Mouse (Mus musculus): ENCODE data around the gene B3gnt3. TPM values are rescaled to one million over a fixed set of nuclear protein-coding genes. Genes with fewer than 3 reads are reported as not detected.
A peak's percentile ranks its signal among the peaks of the same experiment; 100 is the strongest.

The B3gnt3 gene
- polyA plus RNA-seq, 1 experiment from 2014 or later, result 0.36 TPM

- no peaks in the 10 kb centered on the region for H3K9me3 ChIP-seq (ENCODE audit: control insufficient read depth, low read length)
- H3K4me1 ChIP-seq (replicated peaks; ENCODE audit: control insufficient read depth, insufficient read depth, low read length), result no peaks in the 10 kb centered on the region
- 54% methylated on average over 3 of the region's 3 CpGs for WGBS
- H3K9ac ChIP-seq (ENCODE audit: low read depth, low read length), result no peak overlapping the region
- H3K4me3 ChIP-seq (ENCODE audit: low read depth, low read length), result no peak overlapping the region
- no peak overlapping the region for H3K4me2 ChIP-seq (replicated peaks; ENCODE audit: low read depth, low read length)
- ATAC-seq (ENCODE audit: low FRiP score) (no peak), DNase-seq (ENCODE audit: low spot score) (no peak)
- no peak overlapping the region for H3K27ac ChIP-seq (ENCODE audit: low read depth, low read length)
- no peaks in the 10 kb centered on the region for H3K36me3 ChIP-seq (ENCODE audit: control insufficient read depth, insufficient read depth, low read length)
- no peaks in the 10 kb centered on the region for H3K27me3 ChIP-seq (ENCODE audit: control insufficient read depth, insufficient read depth, low read length)
Observed at GRCm38 (mm10) chr8:71731652-71732230, 30.2 kb upstream of the B3gnt3 start.

- no peaks in the 10 kb centered on the region for H3K36me3 ChIP-seq (ENCODE audit: control insufficient read depth, insufficient read depth, low read length)
- H3K4me2 ChIP-seq (replicated peaks; ENCODE audit: low read depth, low read length), result peak overlapping the region; percentile 55
- no peaks in the 10 kb centered on the region; the same call in 1 of the 2 replicates for H3K27me3 ChIP-seq (ENCODE audit: control insufficient read depth, insufficient read depth, low read length)
- ATAC-seq (ENCODE audit: low FRiP score) (peak; percentile 7; the same call in 1 of the 2 replicates), DNase-seq (ENCODE audit: low spot score) (no peak)
- H3K9me3 ChIP-seq (ENCODE audit: control insufficient read depth, low read length), result no peaks in the 10 kb centered on the region
- H3K9ac ChIP-seq (ENCODE audit: low read depth, low read length), result no peak overlapping the region
- 6% methylated on average over 14 of the region's 16 CpGs for WGBS
- 0 out of 2 replicates have a peak, but pooled peaks cover 8% of the 10 kb centered on the region for H3K4me1 ChIP-seq (replicated peaks; ENCODE audit: control insufficient read depth, insufficient read depth, low read length)
- peak overlapping the region; percentile 22 for H3K4me3 ChIP-seq (ENCODE audit: low read depth, low read length)
- peak overlapping the region; percentile 6; the same call in 1 of the 2 replicates for H3K27ac ChIP-seq (ENCODE audit: low read depth, low read length)
Observed at GRCm38 (mm10) chr8:71728826-71729620, 27.4 kb upstream of the B3gnt3 start.

DNA sequence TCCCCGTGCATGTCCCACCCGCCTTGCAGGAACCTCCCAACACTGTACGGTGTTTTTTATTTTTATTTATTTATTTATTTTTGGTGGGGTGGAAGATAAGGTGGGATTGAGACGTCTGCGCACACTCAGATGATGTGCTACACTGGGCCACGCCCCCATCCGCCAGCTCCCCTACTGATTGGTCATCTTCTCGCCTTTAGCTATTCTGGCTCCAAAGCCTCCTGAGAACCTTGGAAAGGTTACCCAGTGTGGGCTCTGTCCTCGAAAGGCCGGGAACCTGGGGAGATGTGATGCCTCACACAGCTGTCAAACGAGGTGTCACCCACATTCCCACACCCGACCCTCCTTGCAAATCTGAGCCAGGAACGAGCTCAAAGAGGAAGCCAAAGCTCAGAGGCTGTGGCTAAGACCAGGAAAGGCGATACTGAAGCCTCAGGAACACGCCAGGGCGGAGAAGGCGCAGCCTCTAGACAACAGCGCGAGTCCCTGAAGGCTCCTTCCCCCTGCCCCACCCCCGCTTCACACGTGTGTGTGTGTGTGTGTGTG, 26.7 kb upstream of the B3gnt3 start:
- Histone ChIP-seq H3K9ac (ENCODE audit: low read depth, low read length) (peak overlapping the region; percentile 45; the same call in 1 of the 2 replicates), H3K27ac (ENCODE audit: low read depth, low read length) (peak overlapping the region; percentile 33; the same call in 1 of the 2 replicates), H3K4me2 (replicated peaks; ENCODE audit: low read depth, low read length) (peak overlapping the region; percentile 55), H3K36me3 (ENCODE audit: control insufficient read depth, insufficient read depth, low read length) (no peaks in the 10 kb centered on the region), H3K4me1 (replicated peaks; ENCODE audit: control insufficient read depth, insufficient read depth, low read length) (0 out of 2 replicates have a peak, but pooled peaks cover 8% of the 10 kb centered on the region), H3K9me3 (ENCODE audit: control insufficient read depth, low read length) (no peaks in the 10 kb centered on the region), H3K27me3 (ENCODE audit: control insufficient read depth, insufficient read depth, low read length) (no peaks in the 10 kb centered on the region; the same call in 1 of the 2 replicates), H3K4me3 (ENCODE audit: low read depth, low read length) (peak overlapping the region; percentile 22)
- ATAC-seq (ENCODE audit: low FRiP score) (peak; percentile 23), DNase-seq (ENCODE audit: low spot score) (peak; percentile 59)
- WGBS, result 6% methylated on average over 19 of the region's 21 CpGs

GRCm38 (mm10) chr8:71725122-71725924, 23.7 kb upstream of the B3gnt3 start, which contains the start of gene Fcho1:
Fcho1 (minus strand) TSS chr8:71725716.
- ATAC-seq (ENCODE audit: low FRiP score) (peak; percentile 81), DNase-seq (ENCODE audit: low spot score) (peak; percentile 87)
- H3K4me3 ChIP-seq (ENCODE audit: low read depth, low read length), result peak within 1 kb of the TSS; percentile 70
- H3K4me1 ChIP-seq (replicated peaks; ENCODE audit: control insufficient read depth, insufficient read depth, low read length), result peaks cover 14% of the 10 kb centered on the region
- H3K27me3 ChIP-seq (ENCODE audit: control insufficient read depth, insufficient read depth, low read length), result no peaks in the 10 kb centered on the region; the same call in 1 of the 2 replicates
- H3K9me3 ChIP-seq (ENCODE audit: control insufficient read depth, low read length), result no peaks in the 10 kb centered on the region
- no peaks in the 10 kb centered on the region for H3K36me3 ChIP-seq (ENCODE audit: control insufficient read depth, insufficient read depth, low read length)
- H3K4me2 ChIP-seq (replicated peaks; ENCODE audit: low read depth, low read length), result peak within 1 kb of the TSS; percentile 80
- WGBS, result under 1% methylated on average over 50 of the region's 54 CpGs
- no peak within 1 kb of the TSS for H3K27ac ChIP-seq (ENCODE audit: low read depth, low read length)
- H3K9ac ChIP-seq (ENCODE audit: low read depth, low read length), result peak within 1 kb of the TSS; percentile 57

DNA sequence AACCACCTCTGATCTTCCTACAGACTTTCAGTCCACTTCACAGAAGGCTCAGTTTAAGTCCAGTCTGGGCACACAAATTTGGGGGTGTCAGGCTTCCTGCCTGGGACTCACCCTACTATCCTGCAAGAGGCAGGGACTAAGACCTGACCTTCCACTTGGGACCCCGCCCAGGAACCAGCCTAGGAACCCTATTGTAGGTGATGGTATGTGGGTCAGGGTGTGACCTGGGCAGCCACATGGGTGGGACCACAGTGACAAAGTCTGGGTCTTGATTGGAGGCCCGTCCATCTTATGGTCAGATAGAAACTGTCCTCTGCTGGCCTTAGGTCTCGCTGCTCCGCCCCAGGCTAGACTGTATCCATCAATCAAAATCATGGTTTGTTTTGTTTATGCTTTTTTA, 22.8 kb upstream of the B3gnt3 start:
- Histone ChIP-seq H3K4me2 (replicated peaks; ENCODE audit: low read depth, low read length) (no peak overlapping the region), H3K27me3 (ENCODE audit: control insufficient read depth, insufficient read depth, low read length) (no peaks in the 10 kb centered on the region; the same call in 1 of the 2 replicates), H3K36me3 (ENCODE audit: control insufficient read depth, insufficient read depth, low read length) (no peaks in the 10 kb centered on the region), H3K27ac (ENCODE audit: low read depth, low read length) (no peak overlapping the region), H3K4me1 (replicated peaks; ENCODE audit: control insufficient read depth, insufficient read depth, low read length) (peaks cover 22% of the 10 kb centered on the region), H3K4me3 (ENCODE audit: low read depth, low read length) (no peak overlapping the region), H3K9me3 (ENCODE audit: control insufficient read depth, low read length) (no peaks in the 10 kb centered on the region), H3K9ac (ENCODE audit: low read depth, low read length) (no peak overlapping the region)
- 59% methylated on average over 4 of the region's 4 CpGs for WGBS
- ATAC-seq (ENCODE audit: low FRiP score) (no peak), DNase-seq (ENCODE audit: low spot score) (no peak)

DNA sequence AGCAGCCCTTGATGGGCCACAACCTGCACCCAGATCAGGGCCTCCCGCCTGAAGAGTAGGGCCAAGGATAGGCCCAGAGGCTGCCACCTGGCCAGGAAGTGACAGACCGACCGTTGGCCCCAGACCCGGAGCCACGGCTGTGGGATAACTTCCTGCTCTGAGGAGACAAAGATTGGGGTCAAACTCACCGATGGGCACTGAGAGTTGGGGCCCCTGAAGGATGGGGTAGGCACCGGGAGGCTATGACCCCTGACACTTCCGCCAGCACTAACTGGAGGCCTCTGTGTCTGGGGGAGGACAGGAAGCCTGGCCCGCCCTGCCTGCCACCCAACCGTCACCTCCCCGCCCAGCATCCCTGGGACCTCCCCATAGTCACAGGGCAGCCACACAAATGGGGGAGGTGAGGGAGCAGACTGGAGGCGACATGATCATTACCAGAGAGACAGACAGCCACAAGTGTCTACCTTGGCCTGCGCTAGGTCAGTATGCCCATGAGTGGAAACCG, 21.5 kb upstream of the B3gnt3 start:
- ATAC-seq (ENCODE audit: low FRiP score), result no peak
- Histone ChIP-seq H3K4me3 (ENCODE audit: low read depth, low read length) (no peak overlapping the region), H3K4me2 (replicated peaks; ENCODE audit: low read depth, low read length) (no peak overlapping the region), H3K9ac (ENCODE audit: low read depth, low read length) (no peak overlapping the region), H3K36me3 (ENCODE audit: control insufficient read depth, insufficient read depth, low read length) (no peaks in the 10 kb centered on the region), H3K4me1 (replicated peaks; ENCODE audit: control insufficient read depth, insufficient read depth, low read length) (peaks cover 26% of the 10 kb centered on the region), H3K9me3 (ENCODE audit: control insufficient read depth, low read length) (no peaks in the 10 kb centered on the region), H3K27ac (ENCODE audit: low read depth, low read length) (no peak overlapping the region), H3K27me3 (ENCODE audit: control insufficient read depth, insufficient read depth, low read length) (no peaks in the 10 kb centered on the region; the same call in 1 of the 2 replicates)
- no peak for DNase-seq (ENCODE audit: low spot score)
- WGBS, result 71% methylated on average over 14 of the region's 14 CpGs

GRCm38 (mm10) chr8:71719928-71720457, 18.4 kb upstream of the B3gnt3 start:
- peak; percentile 83 for ATAC-seq (ENCODE audit: low FRiP score)
- no peak overlapping the region for H3K4me3 ChIP-seq (ENCODE audit: low read depth, low read length)
- WGBS, result 27% methylated on average over 7 of the region's 7 CpGs

GRCm38 (mm10) chr8:71719218-71719617, 17.6 kb upstream of the B3gnt3 start:
- no peaks in the 10 kb centered on the region for H3K36me3 ChIP-seq (ENCODE audit: control insufficient read depth, insufficient read depth, low read length)
- no peak overlapping the region for H3K9ac ChIP-seq (ENCODE audit: low read depth, low read length)
- H3K4me3 ChIP-seq (ENCODE audit: low read depth, low read length), result no peak overlapping the region
- no peak for ATAC-seq (ENCODE audit: low FRiP score)
- H3K9me3 ChIP-seq (ENCODE audit: control insufficient read depth, low read length), result no peaks in the 10 kb centered on the region
- H3K27ac ChIP-seq (ENCODE audit: low read depth, low read length), result peak overlapping the region; percentile 24; the same call in 1 of the 2 replicates
- DNase-seq (ENCODE audit: low spot score), result no peak
- H3K4me2 ChIP-seq (replicated peaks; ENCODE audit: low read depth, low read length), result no peak overlapping the region
- 73% methylated on average over 4 of the region's 4 CpGs for WGBS
- H3K27me3 ChIP-seq (ENCODE audit: control insufficient read depth, insufficient read depth, low read length), result no peaks in the 10 kb centered on the region; the same call in 1 of the 2 replicates
- H3K4me1 ChIP-seq (replicated peaks; ENCODE audit: control insufficient read depth, insufficient read depth, low read length), result peaks cover 18% of the 10 kb centered on the region

More at GRCm38 (mm10) chr8:71719928-71720457, 18.4 kb upstream of the B3gnt3 start:
- H3K4me1 ChIP-seq (replicated peaks; ENCODE audit: control insufficient read depth, insufficient read depth, low read length), result peaks cover 24% of the 10 kb centered on the region
- no peaks in the 10 kb centered on the region; the same call in none of the 2 replicates for H3K27me3 ChIP-seq (ENCODE audit: control insufficient read depth, insufficient read depth, low read length)
- H3K9ac ChIP-seq (ENCODE audit: low read depth, low read length), result no peak overlapping the region
- peak; percentile 93 for DNase-seq (ENCODE audit: low spot score)
- no peak overlapping the region for H3K4me2 ChIP-seq (replicated peaks; ENCODE audit: low read depth, low read length)
- no peaks in the 10 kb centered on the region for H3K9me3 ChIP-seq (ENCODE audit: control insufficient read depth, low read length)
- H3K27ac ChIP-seq (ENCODE audit: low read depth, low read length), result no peak overlapping the region
- H3K36me3 ChIP-seq (ENCODE audit: control insufficient read depth, insufficient read depth, low read length), result no peaks in the 10 kb centered on the region
